Mouse (Mus musculus): Measurements from ENCODE around the gene Rbm18. TPM values are rescaled to one million over a fixed set of nuclear protein-coding genes. Genes with fewer than 3 reads are reported as not detected.
A peak's percentile ranks its signal among the peaks of the same experiment; 100 is the strongest.
"Not testable (repeated sequence)": the region's sequence is repeated elsewhere in the genome, so short reads cannot be mapped to it uniquely, and the experiment has no call there.

Gene Rbm18
- 50.0 and 50.4 TPM in 2 replicates for polyA plus RNA-seq (2012; rRNA removed)

DNA sequence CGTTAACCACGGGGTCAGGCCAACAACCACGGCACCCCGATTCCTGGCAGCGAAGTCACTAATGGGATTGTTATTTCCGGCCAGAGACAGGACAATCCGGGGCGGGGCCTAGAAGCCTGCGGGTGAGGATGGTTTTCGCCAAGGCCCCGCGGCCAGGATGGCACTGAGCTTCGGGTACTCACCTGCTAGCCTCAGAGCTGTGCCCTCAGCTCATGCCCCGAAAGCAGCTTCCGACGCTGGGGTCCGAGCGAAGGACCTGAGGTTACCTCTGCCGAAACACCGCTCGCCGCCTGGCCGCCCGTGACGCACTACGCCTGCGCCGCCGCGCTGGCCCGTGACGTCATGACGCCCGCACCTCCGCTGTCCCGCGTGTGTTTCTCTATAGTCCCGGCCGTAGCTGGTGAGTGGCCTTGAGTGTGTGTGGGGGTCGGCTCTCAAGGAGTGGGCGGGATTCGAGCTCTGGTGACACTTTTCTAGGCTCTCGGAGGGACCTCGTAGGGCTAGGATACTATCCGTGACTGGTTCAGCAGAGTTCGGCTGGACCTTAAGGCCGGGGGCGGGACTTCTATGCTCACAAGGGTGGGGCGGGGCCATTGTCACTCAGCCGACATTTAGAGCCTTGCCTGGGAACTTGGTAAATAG is at the start of gene Rbm18, which contains the start of gene Mrrf:
Gene Rbm18, minus strand, starts transcription at position 474 of the 642 bp plus-strand sequence.
Gene Mrrf, plus strand, starts transcription at position 90 of the 642 bp plus-strand sequence.
- H3K27ac ChIP-seq (ENCODE audit: insufficient read depth, low read length) = peak within 1 kb of the TSS; percentile 97
- peaks cover 2% of the 10 kb centered on the region; the same call in 1 of the 2 replicates for H3K4me1 ChIP-seq (ENCODE audit: control insufficient read depth, insufficient read depth, low read length)
- peak within 1 kb of the TSS; percentile 93 for H3K4me3 ChIP-seq (ENCODE audit: insufficient read depth, low read length)
- TF ChIP-seq POLR2A (IDR thresholded peaks at IDR 0.05; ENCODE audit: extremely low read depth, insufficient read depth, low read length) (peak; percentile 60), CTCF (IDR thresholded peaks at IDR 0.05; ENCODE audit: extremely low read depth, insufficient read depth, low read length) (no peak)

DNA sequence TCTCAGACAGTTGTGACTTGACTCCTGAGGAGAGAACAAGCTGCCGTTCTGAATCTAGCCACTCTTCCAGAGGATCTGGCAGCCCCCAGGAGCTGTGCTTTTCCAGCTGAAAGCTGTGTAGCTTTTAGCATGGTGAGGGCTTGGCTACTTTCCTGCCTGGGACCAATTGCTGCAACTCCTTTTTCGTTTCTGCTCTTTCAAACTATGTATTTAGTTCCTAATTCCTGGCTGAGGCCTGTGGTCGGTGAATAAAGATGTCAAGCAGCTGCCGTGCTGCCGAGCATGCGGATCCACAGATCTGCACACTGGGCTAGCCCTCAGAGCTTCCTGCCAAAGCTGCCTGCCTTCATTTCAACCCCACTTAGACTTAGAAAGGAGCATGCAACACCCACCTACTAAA is 48.3 kb upstream of the Rbm18 start:
- H3K4me3 ChIP-seq (ENCODE audit: insufficient read depth, low read length) = no peak overlapping the region
- peaks cover 7% of the 10 kb centered on the region; the same call in 1 of the 2 replicates for H3K4me1 ChIP-seq (ENCODE audit: control insufficient read depth, insufficient read depth, low read length)
- H3K27ac ChIP-seq (ENCODE audit: insufficient read depth, low read length) = no peak overlapping the region
- no peak for TF ChIP-seq CTCF (IDR thresholded peaks at IDR 0.05; ENCODE audit: extremely low read depth, insufficient read depth, low read length)
- no peak for TF ChIP-seq POLR2A (IDR thresholded peaks at IDR 0.05; ENCODE audit: extremely low read depth, insufficient read depth, low read length)

DNA sequence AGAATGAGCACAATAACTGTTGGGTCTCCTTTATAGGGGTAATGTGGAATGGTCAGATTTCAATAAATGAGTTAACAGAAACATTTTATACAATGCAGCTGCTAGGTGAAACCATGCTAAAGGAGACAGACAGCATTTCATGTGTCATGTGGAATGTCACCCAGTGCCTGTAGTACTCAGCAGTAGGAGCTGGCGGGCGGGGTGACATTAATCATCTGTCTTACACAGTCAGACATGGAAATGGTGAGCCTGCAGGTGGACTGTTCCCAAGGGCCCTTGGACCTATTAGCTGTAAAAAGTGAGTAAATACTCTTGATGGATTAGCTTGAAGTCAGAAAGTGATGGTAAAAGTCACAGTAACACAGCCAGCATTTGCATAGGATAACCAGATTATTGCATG is 47.6 kb upstream of the Rbm18 start:
- TF ChIP-seq POLR2A (IDR thresholded peaks at IDR 0.05; ENCODE audit: extremely low read depth, insufficient read depth, low read length) (no peak), CTCF (IDR thresholded peaks at IDR 0.05; ENCODE audit: extremely low read depth, insufficient read depth, low read length) (no peak)
- no peak overlapping the region for H3K4me3 ChIP-seq (ENCODE audit: insufficient read depth, low read length)

DNA sequence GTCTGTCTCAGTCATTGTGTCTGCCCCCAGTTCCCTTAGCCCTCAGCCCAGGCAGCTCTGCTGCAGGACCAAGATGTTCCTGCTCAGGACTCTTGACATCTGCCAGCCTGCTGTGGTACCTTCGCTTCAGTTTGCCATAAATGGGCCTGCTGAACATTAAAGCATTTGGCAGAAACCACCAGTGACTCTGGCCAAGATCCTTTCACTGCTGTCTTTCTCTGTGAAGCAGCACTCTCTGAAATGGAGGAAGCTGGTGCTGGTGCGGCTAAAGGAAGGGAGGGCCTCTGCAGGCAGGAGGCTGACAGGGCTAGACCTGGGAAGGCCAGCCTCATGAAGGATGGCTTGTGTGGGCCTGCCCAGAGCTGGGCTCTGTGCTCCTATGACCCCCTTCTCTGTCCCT is 46.7 kb upstream of the Rbm18 start:
- peaks cover 7% of the 10 kb centered on the region; the same call in 1 of the 2 replicates for H3K4me1 ChIP-seq (ENCODE audit: control insufficient read depth, insufficient read depth, low read length)
- no peak overlapping the region for H3K4me3 ChIP-seq (ENCODE audit: insufficient read depth, low read length)
- TF ChIP-seq CTCF (IDR thresholded peaks at IDR 0.05; ENCODE audit: extremely low read depth, insufficient read depth, low read length) = no peak
- TF ChIP-seq POLR2A (IDR thresholded peaks at IDR 0.05; ENCODE audit: extremely low read depth, insufficient read depth, low read length) = no peak
- no peak overlapping the region for H3K27ac ChIP-seq (ENCODE audit: insufficient read depth, low read length)

More for the DNA sequence above, 47.6 kb upstream of the Rbm18 start:
- peaks cover 7% of the 10 kb centered on the region; the same call in 1 of the 2 replicates for H3K4me1 ChIP-seq (ENCODE audit: control insufficient read depth, insufficient read depth, low read length)
- no peak overlapping the region for H3K27ac ChIP-seq (ENCODE audit: insufficient read depth, low read length)

DNA sequence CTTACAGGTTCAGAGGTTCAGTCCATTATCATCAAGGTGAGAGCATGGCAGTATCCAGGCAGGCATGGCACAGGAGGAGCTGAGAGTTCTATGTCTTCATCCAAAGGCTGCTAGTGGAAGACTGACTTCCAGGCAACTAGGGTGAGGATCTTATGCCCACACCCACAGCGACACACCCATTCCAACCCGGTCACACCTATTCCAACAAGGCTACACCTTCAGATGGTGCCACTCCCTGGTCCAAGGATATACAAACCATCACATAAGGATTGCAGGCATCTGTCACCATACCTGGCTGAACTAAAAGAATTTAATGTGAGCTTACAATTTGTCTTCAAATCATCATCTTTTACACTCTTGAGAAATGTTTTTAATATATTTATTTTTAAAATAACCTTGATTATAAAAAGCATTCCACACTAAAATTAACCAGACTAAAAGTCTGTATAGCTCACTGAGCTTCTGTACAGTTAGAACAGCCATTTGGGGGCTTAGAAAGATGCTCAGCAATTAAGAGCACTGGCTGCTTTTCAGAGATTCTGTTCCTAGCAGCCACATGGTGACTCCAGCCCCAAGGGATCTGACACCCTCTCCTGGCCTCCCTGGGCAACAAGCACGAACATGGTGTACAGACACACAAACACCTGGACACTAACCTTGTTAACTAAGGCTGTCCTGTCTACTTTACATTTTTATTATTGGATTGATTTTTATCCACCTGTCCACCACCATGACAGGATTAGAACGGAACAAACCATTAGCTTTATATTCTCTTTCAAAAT is 45.2 kb upstream of the Rbm18 start:
- not testable (repeated sequence) for H3K4me1 ChIP-seq (ENCODE audit: control insufficient read depth, insufficient read depth, low read length); H3K27ac ChIP-seq (ENCODE audit: insufficient read depth, low read length); H3K4me3 ChIP-seq (ENCODE audit: insufficient read depth, low read length)

DNA sequence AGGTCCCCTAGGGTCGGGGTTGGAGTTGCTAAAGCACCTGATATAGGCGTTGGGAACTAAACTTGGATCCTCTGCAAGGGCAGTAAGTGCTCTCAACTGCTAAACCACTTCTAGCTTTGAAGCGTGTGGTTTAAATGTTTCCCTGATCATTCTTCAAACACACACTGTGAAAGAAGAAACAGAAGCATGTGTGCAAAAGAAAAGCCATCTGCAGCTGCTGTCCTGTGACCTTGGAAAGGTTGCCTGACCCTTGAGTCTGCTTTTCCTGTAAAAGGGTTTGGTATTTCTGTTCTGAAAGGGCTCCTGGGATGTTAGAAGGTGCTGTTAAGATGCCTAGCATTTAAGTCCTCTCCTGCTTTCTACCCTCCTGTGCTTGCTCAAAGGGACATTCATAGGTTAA is 42.9 kb upstream of the Rbm18 start:
- H3K4me3 ChIP-seq (ENCODE audit: insufficient read depth, low read length) = no peak overlapping the region
- 0 out of 2 replicates have a peak, but pooled peaks cover 2% of the 10 kb centered on the region for H3K4me1 ChIP-seq (ENCODE audit: control insufficient read depth, insufficient read depth, low read length)
- H3K27ac ChIP-seq (ENCODE audit: insufficient read depth, low read length) = no peak overlapping the region
- TF ChIP-seq CTCF (IDR thresholded peaks at IDR 0.05; ENCODE audit: extremely low read depth, insufficient read depth, low read length) (no peak), POLR2A (IDR thresholded peaks at IDR 0.05; ENCODE audit: extremely low read depth, insufficient read depth, low read length) (no peak)

DNA sequence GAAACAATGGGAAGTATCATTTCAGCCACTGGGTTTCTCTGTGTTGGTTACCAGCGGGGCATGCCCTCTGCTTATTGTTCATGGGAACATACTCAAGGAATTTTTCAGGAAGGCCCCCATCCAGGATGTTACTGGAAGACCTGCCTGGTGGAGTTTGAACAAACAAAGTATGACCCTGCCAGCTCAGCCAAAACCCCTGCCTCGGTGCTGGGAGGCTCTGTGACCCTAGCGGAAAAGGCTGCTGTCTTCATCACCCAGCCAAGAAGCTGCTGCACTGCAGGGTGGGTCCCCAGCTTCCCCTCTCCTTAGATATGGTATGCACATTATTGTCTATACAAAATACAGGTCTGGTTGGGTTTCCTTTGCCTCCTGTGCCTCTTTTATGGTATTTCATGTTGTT is 36.0 kb upstream of the Rbm18 start:
- no peak overlapping the region for H3K4me3 ChIP-seq (ENCODE audit: insufficient read depth, low read length)
- H3K4me1 ChIP-seq (ENCODE audit: control insufficient read depth, insufficient read depth, low read length) = peaks cover 2% of the 10 kb centered on the region; the same call in 1 of the 2 replicates
- no peak overlapping the region for H3K27ac ChIP-seq (ENCODE audit: insufficient read depth, low read length)
- TF ChIP-seq CTCF (IDR thresholded peaks at IDR 0.05; ENCODE audit: extremely low read depth, insufficient read depth, low read length) (no peak), POLR2A (IDR thresholded peaks at IDR 0.05; ENCODE audit: extremely low read depth, insufficient read depth, low read length) (no peak)

DNA sequence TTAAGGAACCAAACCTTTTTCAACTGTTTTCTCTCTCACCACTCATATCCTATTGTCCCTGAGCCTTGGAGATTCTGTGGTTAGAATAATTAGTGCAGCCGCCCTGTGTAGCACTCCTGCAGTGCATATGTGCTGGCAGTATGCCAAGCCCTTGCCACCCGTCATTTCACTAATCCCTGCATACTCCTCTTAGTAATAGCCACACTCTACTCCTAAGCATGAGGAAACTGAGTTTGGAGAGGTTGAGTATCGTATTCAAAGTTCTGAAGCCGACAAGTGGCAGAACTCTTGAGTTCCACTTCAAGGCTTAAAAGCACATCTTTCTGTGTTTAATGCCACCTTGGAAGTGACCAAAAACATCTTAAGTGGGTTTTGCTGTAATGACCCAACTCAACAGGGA is 35.6 kb upstream of the Rbm18 start:
- Histone ChIP-seq H3K4me1 (ENCODE audit: control insufficient read depth, insufficient read depth, low read length) (peaks cover 2% of the 10 kb centered on the region; the same call in 1 of the 2 replicates), H3K4me3 (ENCODE audit: insufficient read depth, low read length) (no peak overlapping the region), H3K27ac (ENCODE audit: insufficient read depth, low read length) (no peak overlapping the region)
- TF ChIP-seq POLR2A (IDR thresholded peaks at IDR 0.05; ENCODE audit: extremely low read depth, insufficient read depth, low read length) (no peak), CTCF (IDR thresholded peaks at IDR 0.05; ENCODE audit: extremely low read depth, insufficient read depth, low read length) (no peak)

DNA sequence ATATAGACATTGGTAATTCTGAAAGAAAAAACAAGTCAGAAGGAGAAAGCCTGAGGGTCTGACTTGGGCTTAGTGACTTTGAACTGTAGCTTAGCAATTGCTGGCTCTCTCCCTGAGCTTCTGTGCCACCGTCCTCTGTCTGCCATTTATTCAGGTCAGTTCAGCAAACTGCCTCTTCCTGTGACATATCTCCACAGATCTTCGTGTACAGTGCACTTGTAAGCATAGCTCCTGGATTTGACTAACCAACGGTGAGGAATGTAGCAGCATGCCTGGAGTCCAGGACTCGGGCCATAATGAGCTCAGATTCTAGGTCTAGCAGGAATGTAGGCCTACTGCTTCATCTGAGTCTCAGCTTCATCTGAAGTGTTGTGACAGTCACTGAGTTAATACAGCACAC is 32.6 kb upstream of the Rbm18 start:
- Histone ChIP-seq H3K27ac (ENCODE audit: insufficient read depth, low read length) (no peak overlapping the region), H3K4me3 (ENCODE audit: insufficient read depth, low read length) (no peak overlapping the region), H3K4me1 (ENCODE audit: control insufficient read depth, insufficient read depth, low read length) (peaks cover 2% of the 10 kb centered on the region; the same call in 1 of the 2 replicates)
- TF ChIP-seq POLR2A (IDR thresholded peaks at IDR 0.05; ENCODE audit: extremely low read depth, insufficient read depth, low read length) (no peak), CTCF (IDR thresholded peaks at IDR 0.05; ENCODE audit: extremely low read depth, insufficient read depth, low read length) (no peak)

Data from cortical plate, adult 2 months (tissue).